Mouse (Mus musculus) MEL-GATA-1-ER (cell line): ENCODE measurements around the gene Atxn1.

Experiments used
- DNase-seq: peaks from one replicate; pipeline ENCODE4 v3.0.0-alpha.2; 2012; ENCODE audit warnings: low read depth; ENCODE audit errors: extremely low read depth

Gene Atxn1

DNA sequence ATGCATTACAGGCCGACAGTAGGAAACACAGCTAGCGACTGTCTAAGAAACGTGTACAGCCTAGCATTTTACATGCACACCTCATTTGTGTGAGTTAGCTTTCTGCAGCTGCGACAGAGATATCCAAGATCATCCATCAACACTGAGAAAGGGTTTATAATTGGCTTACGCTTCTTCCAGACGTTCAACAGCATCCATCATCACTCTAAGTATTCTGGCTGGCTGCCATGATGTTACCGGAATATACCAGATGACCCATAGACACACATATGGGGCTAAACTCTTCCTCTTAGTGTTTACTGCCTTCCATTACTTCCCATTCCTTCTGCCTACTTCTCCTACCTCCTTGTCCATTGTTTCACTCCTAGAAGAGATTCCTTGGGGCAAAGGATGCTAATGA lies 369.4 kb downstream of the Atxn1 start:
- no peak for DNase-seq

DNA sequence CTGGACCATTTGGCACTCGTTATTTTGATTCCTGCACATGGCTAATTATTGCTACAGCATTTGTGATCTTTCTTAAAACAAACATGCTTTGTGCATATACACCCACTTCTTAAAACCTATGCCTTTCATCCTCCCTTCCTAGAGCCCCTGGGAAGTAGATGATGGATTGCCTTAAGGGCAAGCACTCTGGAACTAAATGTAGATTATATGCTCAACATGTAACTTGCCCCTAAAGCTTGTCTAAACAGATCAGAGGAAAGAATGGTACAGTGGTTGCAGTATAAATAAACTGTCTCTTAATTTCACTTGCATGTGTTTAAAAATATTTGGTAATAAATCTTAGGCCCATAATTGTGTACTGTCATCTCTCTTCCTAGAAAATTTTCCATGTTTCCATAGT lies 370.9 kb downstream of the Atxn1 start:
- DNase-seq, result no peak

DNA sequence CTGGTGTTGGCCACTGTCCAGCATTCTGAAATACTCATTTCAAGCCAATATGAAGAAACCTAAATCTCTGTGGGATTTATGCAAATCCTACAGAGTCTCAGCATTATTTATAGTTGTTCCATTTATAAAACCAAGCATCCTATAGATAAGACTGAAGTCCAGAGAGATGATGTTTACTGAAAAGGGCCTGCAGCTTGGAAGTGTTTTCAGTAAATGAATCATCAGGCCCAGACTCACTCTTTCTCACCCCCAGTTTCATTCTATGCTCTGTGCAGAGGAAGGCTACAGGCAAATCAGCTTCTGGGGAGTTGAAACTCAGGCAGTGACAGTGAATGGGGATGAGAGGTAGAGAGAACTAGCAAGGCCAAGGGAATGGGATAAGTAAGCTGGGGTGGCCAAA lies 373.9 kb downstream of the Atxn1 start:
- DNase-seq, result no peak

DNA sequence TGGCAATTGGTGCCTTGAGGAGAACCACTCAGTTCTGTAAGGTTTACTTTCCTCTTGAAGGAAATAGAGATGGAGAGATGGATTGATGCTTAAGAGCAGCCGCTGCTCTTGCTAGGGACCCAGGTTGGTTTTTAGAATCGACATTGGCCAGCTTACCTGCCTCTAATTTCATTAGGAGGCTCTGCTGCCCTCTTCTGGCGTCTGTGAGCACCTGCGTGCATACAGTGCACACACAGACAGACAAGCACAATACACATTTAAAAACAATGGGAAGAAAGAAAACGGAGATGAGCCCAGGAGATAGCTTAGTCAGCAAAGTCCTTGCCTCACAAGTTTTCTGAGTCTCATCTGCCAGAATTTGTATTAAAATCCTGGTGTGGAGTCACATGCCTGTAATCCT lies 381.7 kb downstream of the Atxn1 start:
- no peak for DNase-seq

DNA sequence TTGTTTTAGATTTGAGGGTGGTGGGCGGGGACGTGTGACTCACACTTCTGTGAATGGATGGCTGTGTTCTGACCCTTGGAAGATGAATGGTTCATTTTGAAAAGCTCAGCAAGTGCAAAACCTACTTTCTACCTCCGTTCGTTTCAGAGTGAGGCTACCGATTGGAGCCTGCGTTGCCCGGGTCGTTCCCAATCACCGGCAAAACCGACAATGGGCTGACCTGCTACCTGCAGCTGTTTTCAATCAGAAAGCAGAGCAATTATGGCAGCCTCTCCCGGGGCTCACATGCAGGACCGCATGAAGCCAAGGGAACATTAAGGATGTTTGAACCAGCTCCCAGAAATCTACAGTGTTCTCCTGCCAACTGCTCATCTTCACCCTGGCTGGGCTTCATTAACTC lies 382.5 kb downstream of the Atxn1 start:
- DNase-seq, result no peak

DNA sequence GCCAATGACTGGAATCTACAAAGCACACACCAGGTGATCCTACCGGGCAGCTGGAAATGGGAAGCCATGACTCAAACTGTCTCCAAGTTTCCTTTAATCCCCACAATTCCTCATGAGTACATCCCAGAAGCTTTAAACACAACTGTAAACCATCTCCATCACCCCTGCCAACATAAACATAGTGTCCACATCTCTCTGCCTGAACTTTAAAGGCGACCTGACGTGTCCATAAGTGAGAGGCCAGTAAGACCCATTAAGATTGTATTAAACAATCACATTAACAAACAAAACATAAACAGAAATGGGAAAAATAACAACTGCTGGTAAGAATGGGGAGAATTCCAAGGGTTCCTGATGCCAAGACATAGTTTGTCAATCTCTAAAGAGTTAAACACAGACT lies 385.1 kb downstream of the Atxn1 start:
- DNase-seq, result no peak

DNA sequence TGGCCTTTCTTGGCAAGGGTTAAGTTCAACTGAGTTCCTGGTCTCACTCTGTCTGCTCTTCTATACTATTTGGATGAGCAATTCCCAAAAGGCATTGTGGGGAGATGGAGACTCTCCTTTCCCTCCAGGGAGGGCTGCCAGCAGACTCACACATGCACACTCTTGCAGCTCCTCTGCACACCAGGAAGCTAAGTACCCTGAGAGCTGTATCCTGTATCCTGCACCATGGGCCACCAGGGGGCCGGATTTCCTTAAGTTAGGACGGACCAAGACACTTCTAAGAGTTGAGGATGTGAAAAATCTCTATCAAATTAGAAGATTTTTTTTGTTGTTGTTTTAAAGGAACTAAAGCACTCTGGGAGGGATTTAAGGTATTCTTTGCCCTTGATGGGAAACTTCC lies 387.0 kb downstream of the Atxn1 start:
- no peak for DNase-seq

DNA sequence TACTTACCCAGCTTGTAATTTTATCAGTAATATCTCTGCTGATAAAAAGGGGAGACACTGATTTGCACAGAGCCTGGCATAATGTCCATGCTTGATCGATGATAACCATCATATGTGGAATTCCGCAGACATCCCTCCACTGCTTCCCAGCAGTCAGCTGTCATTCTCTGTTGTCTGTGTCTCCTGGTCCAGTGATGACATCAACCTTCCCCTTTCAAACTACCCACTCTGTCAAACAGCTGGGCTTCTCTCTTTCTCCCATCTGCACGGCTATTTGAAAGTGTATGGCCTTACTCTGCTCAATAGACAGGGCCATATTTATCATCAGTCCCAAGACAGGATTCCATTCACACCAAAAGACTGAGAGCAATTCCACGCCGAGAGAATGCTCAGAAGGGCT lies 387.4 kb downstream of the Atxn1 start:
- DNase-seq, result no peak

DNA sequence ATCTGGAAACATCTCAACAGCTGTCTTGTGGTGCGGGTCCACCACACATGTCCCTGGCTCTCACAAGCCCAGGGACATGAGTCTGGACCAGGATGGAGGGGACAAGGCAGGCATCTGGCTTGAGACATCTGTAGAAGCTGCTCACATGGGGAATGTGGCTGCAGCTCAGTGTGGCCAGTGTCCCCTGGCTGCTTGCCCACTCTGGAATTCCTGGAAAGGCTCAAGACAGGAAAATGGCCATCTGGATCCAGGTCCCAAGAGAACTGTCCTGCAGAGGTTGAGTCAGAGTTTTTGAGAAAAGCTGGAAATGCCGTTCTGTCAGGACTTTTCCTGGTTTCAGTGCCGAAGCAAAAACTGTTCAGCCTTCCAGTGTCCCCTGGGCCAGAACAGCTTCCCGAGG lies 388.6 kb downstream of the Atxn1 start:
- DNase-seq, result no peak

DNA sequence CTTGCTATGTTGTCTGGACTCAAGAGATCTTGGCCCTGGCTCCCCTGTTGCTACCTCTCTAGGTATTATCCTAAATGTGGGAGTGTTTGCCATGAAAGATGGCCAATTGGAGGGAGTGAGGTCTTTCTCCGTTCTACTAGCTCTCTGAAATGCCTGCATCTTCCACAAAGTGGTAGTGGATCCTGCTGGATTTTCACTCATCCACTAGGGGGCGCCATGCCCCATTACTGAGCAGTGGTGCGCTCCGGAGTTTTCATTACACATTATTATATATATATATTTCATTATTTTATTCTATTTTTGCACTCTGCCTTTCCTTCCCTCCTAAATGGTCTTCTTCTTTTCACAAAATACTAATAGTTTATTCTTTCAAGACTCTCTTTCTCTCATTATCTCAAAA lies 392.0 kb downstream of the Atxn1 start:
- DNase-seq, result peak; percentile 33

DNA sequence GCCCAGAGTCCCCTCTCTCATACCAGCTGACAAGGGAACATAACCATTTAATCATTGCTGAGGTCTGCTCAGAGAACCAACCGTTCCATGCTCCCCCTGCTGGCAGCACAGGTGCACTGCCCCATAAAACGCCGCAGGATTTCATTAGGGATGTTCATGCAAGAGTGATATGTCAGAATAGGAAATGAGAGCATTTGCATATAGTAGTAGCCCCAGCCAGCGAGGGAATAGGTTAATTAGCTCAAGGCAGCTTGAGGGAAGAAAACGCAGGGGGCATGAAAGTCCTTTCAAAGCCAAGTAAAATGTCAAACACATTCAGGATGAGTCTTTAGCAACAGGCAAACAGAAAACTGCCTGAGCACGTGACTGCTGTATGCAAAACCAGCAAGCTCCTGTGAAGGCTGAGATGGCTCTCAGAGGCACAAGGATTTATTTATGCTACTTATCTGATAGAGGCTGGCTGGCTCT lies 393.0 kb downstream of the Atxn1 start:
- peak; percentile 79 for DNase-seq

DNA sequence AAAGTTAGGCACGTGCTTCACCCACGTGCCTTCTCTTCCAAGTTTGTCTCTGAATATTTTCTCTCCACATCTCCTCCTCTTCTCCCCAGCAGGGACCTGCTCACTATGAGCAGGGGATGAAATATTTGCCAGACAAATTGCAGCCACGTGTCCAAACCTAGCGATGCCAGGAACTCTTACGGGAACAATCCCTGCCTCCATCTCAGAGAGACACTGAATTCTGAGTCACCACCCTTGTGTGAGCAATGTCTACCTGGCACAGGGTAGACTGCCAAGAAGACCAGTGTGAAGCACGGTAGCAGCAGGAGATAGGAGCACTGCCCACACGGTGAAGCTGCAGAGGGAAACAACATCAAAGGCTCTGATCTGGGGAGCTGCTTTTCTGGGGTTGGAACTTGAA lies 394.9 kb downstream of the Atxn1 start:
- DNase-seq, result no peak

DNA sequence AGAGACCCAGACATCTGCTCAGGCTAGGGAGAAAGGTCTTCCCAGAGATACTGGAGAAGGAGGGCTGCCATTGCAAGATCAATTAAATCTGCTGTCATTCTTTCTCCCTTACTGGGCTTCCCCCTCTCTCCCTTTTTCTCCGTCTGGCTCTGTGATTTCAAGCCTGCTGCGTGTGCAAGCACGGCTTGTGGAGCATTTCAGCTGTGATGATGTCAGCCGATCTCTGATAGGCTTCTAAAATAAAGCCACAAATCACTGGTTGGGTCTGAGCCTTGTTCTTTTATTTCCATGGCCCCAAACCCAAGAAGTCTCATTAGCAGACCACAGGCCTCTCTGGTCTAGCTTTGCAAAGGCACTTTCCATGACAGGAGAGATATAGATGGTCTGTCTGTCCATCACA lies 399.9 kb downstream of the Atxn1 start:
- no peak for DNase-seq

DNA sequence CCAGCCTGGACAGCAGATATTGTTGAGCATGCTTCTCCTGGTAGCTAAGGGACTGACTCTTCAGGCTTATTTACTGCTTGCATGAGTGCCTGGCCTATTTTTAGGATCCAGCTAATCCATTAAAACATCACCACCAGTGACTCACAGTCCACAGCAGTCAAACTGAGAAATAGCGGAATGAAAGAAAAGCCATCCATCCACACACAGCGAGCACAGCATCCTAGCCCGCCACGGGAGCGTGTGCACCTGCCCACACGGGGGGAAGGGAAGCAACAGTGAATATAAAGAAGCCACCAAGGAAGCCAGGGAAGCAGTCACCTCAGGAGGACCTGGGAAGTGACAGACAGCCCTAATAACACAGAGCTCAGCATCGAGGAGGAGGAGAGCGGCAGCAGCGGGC lies 402.8 kb downstream of the Atxn1 start:
- no peak for DNase-seq

DNA sequence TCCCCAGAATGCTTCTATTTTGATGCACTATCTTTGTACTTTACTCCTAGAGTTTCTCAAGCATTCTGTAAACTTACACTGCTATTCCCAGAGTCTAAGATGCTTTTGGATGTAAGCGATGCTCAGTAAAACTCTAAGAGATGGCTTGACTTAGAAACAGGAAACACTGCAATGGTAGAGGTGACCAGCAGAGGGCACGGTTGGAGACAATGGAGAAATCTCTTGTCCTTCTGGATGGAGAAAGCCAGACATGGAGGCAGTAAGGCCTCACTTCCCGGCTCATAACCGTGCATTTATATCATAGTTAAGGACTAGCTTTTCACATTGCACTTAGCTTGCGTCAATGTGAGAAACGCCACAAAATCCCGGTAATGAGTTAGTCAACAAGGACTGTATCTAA lies 404.3 kb downstream of the Atxn1 start:
- DNase-seq, result no peak

DNA sequence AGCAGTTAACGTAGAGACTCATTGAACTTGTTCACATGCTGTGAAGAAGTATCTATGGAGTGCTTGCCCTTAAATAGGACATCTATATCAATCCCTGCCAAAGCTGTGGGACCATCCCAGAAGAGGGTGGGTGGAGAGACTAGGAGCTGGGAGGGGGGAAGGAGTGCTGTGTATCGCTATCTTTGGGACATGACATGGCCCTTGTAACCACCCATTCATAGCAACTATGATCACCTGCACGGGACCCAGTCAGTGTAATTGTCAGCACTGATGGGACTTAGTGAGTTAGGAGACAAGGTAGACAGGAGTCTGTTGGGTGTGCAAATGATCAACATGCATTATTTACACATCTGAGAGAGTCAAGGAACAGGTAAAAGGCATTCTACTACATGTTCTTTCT lies 405.6 kb downstream of the Atxn1 start:
- no peak for DNase-seq

DNA sequence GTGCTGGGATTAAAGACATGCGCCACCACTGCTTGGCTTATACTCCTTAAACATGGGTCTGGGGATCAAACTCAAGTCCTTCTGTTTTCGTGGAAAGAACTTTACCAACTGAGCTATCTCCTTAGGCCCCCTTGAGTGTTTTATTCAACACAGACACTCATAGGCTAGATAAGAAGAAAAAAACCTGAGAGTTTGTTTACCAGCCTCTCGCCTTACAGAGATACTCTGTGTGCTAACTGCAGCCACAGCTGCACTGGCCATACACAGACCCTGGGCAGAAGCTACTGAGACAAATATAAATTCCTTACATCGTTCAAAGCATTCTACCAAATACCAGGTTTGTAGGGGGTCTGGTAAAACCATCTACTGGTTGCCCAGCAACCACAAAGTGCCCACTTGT lies 406.4 kb downstream of the Atxn1 start:
- DNase-seq, result no peak

DNA sequence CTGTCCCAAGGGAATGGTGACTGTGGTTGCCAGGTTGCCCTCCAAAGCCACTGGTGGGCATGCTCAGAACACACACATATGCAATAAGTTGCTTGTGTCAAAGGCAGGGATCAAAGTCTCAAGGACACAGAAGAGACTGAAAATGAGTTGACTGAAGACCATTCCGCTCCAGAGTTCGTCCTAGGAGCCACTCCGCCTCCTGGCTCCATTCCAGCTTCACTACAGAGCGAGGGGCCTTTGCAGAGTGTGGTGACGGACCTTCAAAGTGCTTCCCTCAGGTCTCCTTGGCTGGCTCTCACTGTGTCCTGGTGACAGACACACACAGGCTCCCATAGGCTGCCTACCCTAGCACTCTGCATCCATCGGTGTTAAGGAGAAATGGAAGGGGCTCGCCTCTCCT lies 411.1 kb downstream of the Atxn1 start:
- DNase-seq, result no peak

DNA sequence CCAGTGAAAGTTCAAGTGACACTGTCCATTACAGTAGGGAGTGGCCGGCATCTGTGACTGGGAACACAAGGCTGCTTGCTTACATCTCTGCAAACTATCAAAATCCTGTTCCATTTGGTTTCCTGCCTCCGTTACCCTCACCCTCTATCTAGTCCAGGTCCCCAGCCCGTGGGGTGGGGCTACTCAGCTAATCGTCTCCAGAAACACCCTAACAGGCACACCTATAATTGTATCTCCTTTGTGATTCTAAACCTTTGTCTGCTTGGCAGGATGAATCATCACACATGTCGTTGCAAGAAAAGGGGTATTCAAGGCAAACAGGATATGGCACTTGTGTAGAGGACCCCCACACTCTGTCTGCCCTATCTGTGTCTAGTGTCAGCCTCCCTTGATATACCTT lies 417.3 kb downstream of the Atxn1 start:
- no peak for DNase-seq

DNA sequence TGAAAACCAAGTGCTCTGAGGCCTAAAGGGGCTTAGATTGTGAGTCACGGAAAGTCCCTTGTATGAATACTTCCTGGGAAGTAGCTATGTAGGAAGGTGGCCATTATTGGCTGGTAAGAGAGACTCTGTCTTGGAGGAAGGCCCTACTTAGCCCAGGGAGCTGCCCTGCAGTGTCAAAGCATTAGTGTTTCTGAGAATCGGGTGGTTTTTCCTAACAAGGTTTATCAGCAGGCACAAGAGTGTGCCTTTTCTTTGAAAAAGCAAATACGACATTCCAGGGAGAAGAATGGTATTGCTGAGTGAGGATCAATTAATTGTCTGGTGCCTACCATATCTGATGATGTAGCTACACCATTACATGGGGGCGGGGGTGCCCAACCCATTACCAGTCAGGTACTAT lies 417.9 kb downstream of the Atxn1 start:
- no peak for DNase-seq

DNA sequence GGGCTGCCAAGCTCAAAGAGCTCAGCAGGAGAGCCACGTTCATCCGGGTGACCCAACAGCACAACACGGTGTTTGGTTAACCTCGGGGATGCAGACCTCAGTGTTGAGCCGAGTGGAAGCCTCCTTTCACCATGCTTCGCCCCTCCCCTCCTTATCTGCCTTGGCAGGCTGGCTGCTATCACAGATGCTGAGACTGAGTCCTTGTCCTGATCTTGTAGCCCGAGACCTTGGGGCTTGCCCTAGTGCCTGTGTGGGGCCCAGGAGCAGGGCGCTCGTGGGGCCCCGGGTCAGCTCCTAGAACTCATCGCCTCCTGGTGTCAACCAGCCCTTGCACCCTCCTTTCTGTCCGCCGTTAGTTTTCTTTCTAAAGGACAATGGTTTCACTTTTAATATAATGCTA lies 418.8 kb downstream of the Atxn1 start:
- DNase-seq, result peak; percentile 66

DNA sequence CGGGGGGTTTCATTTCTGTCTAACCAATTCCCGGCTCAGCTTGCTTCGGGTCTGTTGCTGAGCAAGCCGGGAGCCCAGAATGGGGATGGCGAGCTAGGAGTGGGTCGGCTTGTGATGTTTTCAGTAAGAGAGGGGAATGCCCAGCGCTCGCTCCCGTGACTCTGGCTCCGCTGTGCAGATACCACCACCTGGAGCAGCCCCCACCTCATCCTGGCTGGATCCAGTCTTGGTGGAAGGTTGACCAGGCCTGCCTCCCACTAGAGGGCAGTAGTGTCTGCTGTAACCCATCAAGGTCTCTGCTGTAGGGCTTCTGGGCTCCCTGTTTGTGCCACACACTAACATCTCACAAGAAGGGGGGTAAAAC lies 425.6 kb downstream of the Atxn1 start:
- DNase-seq, result no peak

DNA sequence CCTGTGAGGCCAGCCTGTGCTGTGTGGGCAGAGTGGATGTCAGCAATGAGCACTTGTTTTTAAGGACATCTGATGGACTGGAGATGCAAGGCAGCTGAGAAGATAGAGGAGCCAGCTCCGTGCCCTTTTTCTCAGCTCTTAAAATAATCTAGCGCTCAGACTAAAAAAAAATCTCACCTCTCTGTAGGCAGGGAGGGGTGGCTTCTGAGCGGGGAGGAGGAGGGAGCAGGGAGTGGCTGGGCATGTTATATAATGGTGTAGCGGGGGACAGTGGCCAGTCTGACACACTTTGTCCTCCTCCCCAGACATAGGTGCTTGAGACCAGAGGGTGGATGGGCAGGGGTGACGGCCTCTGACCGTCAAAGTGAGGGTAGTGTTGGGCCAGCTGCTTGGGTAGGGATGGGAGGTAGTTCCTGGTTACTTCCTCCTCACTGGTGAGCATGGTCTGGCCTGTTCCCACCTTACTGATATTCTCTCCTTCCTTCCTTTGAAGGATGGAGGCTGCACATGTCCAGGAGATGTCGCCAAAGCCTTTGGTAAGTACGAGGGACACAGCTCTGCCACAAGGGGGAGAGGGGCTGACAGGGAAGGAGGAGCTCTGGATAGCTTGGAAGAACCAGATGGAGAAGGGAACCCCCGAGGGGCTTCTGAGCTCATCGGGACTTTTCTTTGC lies 426.1 kb downstream of the Atxn1 start:
- no peak for DNase-seq

DNA sequence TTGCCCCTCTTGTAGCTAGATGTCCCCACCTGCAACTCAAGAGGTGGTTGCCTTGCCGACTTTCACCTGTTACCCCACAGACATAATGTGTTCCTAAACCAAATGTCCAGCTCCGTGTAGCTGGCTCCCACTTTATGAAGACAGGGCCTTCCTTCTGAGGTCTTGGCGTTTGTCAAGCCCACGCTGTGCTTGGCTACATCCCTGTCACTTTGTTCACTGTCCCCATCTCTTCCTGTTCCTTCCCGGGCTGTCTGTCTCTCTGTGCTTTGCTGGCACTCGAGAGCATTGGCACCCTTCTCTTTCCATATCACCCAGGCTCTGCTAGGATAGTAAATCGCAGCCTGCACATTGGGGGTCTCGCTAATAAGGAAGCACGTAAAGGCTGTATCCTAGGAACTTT lies 426.7 kb downstream of the Atxn1 start:
- no peak for DNase-seq
